In the genomic region with DNA sequence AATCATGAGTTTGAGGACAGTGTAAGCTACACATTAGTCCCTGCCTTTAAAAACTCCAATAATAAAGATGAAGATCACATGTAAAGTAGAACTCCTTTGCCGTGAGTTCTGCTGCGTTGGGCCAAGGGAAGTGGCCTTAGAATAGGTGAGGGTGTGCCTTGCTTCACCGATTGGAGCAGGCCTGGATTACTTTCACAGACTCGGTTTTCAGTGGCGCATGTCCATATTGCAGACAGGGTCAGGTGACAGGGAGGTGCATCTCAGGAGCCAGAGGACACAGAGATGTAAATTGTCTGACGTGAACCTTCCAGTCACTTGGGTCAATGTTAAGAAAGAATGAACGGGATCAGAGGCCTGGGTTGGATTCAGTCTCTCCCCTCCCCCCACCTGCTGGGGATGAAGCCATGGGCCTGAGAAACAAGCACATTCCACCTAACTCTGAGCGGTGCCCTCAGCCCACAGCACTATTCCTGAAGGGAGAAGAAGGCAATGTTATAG, we compare ENCODE assay signal across 14 mouse cellular contexts. TPM values are rescaled to one million over a fixed set of nuclear protein-coding genes. Genes with fewer than 3 reads are reported as not detected.
DNase-seq lines count a peak whose midpoint lies in the region; ATAC-seq and TF ChIP-seq lines count a peak whose summit lies in the region.
"Had no signal": no experiment of that assay in that cellular context is flagged by ENCODE, and none has a peak within 500 bp of the region (broad histone marks: within the 10 kb centered on the region; RNA-seq: fewer than 3 reads in every experiment).

No protein-coding gene starts in this region.

- no peaks in the 10 kb centered on the region for H3K36me3 ChIP-seq in forebrain, embryonic 15.5 days
- H3K36me3 ChIP-seq in forebrain, postnatal 0 days (ENCODE audit: insufficient read depth), result no peaks in the 10 kb centered on the region; the same call in 1 of the 2 replicates
- no peaks in the 10 kb centered on the region; the same call in 1 of the 2 replicates for H3K36me3 ChIP-seq in kidney, embryonic 14.5 days (ENCODE audit: control insufficient read depth, insufficient read depth, low read length)
- peaks cover 5% of the 10 kb centered on the region; the same call in 1 of the 2 replicates for H3K36me3 ChIP-seq in ES-Bruce4 (ENCODE audit: control insufficient read depth, insufficient read depth, low read length, poor library complexity, severe bottlenecking)

- TF ChIP-seq EP300 in ES-Bruce4 (IDR thresholded peaks at IDR 0.05; ENCODE audit: insufficient read depth, low read depth, low read length), result no peak

- peak overlapping the region; percentile 48 for H3K27ac ChIP-seq in forebrain, embryonic 15.5 days (replicated peaks)
- H3K27ac ChIP-seq in forebrain, postnatal 0 days (ENCODE audit: low read depth, low read length), result no peak overlapping the region
- no peak overlapping the region for H3K27ac ChIP-seq in kidney, embryonic 14.5 days (ENCODE audit: low read depth, low read length)
- H3K27ac ChIP-seq in ES-Bruce4 (ENCODE audit: insufficient read depth, low read length), result peak overlapping the region; percentile 63
- H3K27ac ChIP-seq: hindbrain, embryonic 14.5 days; limb, embryonic 15.5 days had no signal

- no peak for DNase-seq in forebrain, postnatal 0 days
- DNase-seq in kidney, postnatal 14 days, result no peak
- peak; percentile 84 for DNase-seq in ZHBTc4 (ENCODE audit: low read depth, low spot score)
- no peak for DNase-seq in left cerebral cortex, adult 18-20 months (ENCODE audit: low spot score in 2 of 2)
- DNase-seq: adrenal gland, adult 8-10 months; right cerebral cortex, adult 18-20 months; thymus, adult 2 months had no signal

- no peak overlapping the region for H3K4me3 ChIP-seq in forebrain, embryonic 15.5 days
- no peak overlapping the region for H3K4me3 ChIP-seq in forebrain, postnatal 0 days (ENCODE audit: low read depth, low read length)
- no peak overlapping the region for H3K4me3 ChIP-seq in kidney, embryonic 14.5 days (ENCODE audit: low read length)
- peak overlapping the region; percentile 5; the same call in 1 of the 2 replicates for H3K4me3 ChIP-seq in ES-Bruce4 (ENCODE audit: low read depth, low read length)
- H3K4me3 ChIP-seq: erythroblast, embryonic 14.5 days; heart, embryonic 13.5 days; limb, embryonic 15.5 days had no signal

- WGBS in forebrain, embryonic 15.5 days, result 54% methylated on average over 8 of the region's 8 CpGs
- 49% methylated on average over 8 of the region's 8 CpGs for WGBS in forebrain, postnatal 0 days
- 42% methylated on average over 8 of the region's 8 CpGs for WGBS in kidney, embryonic 14.5 days

- H3K9me3 ChIP-seq in forebrain, embryonic 15.5 days, result no peaks in the 10 kb centered on the region
- no peaks in the 10 kb centered on the region for H3K9me3 ChIP-seq in forebrain, postnatal 0 days (ENCODE audit: low read length)
- no peaks in the 10 kb centered on the region for H3K9me3 ChIP-seq in kidney, embryonic 14.5 days (ENCODE audit: control insufficient read depth, low read length)
- H3K9me3 ChIP-seq in ES-Bruce4 (replicated peaks; ENCODE audit: control insufficient read depth, insufficient read depth, low read length, poor library complexity, severe bottlenecking), result no peaks in the 10 kb centered on the region; the same call in 1 of the 2 replicates
- H3K9me3 ChIP-seq: heart, embryonic 13.5 days; limb, embryonic 15.5 days had no signal

- no peak for TF ChIP-seq CTCF in forebrain, postnatal 0 days (IDR thresholded peaks at IDR 0.05; ENCODE audit: low read depth)
- no peak for TF ChIP-seq CTCF in ES-Bruce4 (IDR thresholded peaks at IDR 0.05; ENCODE audit: low read depth, low read length)

- no peak overlapping the region for H3K4me2 ChIP-seq in forebrain, embryonic 15.5 days (replicated peaks)
- H3K4me2 ChIP-seq in forebrain, postnatal 0 days (ENCODE audit: low read depth), result no peak overlapping the region
- H3K4me2 ChIP-seq in kidney, embryonic 14.5 days (replicated peaks; ENCODE audit: low read depth, low read length), result no peak overlapping the region
- H3K4me2 ChIP-seq: heart, embryonic 13.5 days; hindbrain, embryonic 14.5 days; limb, embryonic 15.5 days had no signal

- no peaks in the 10 kb centered on the region for H3K27me3 ChIP-seq in forebrain, embryonic 15.5 days
- H3K27me3 ChIP-seq in forebrain, postnatal 0 days (ENCODE audit: insufficient read depth, low read length), result no peaks in the 10 kb centered on the region
- no peaks in the 10 kb centered on the region for H3K27me3 ChIP-seq in kidney, embryonic 14.5 days (ENCODE audit: control insufficient read depth, insufficient read depth, low read length)
- no peaks in the 10 kb centered on the region for H3K27me3 ChIP-seq in ES-Bruce4 (ENCODE audit: control insufficient read depth, insufficient read depth, low read length, poor library complexity, severe bottlenecking)
- H3K27me3 ChIP-seq: heart, embryonic 13.5 days; limb, embryonic 15.5 days had no signal

- no peak for ATAC-seq in forebrain, embryonic 15.5 days (replicated peaks)
- ATAC-seq in forebrain, postnatal 0 days, result no peak
- peak; percentile 40; the same call in 1 of the 2 replicates for ATAC-seq in kidney, embryonic 14.5 days (ENCODE audit: low FRiP score, low TSS enrichment)

- peaks cover 58% of the 10 kb centered on the region for H3K4me1 ChIP-seq in forebrain, embryonic 15.5 days
- peaks cover 16% of the 10 kb centered on the region for H3K4me1 ChIP-seq in forebrain, postnatal 0 days (ENCODE audit: insufficient read depth)
- peaks cover 13% of the 10 kb centered on the region; the same call in 1 of the 2 replicates for H3K4me1 ChIP-seq in kidney, embryonic 14.5 days (ENCODE audit: control insufficient read depth, insufficient read depth, low read length)
- peaks cover 10% of the 10 kb centered on the region for H3K4me1 ChIP-seq in ES-Bruce4 (ENCODE audit: control insufficient read depth, insufficient read depth, low read length)

- H3K9ac ChIP-seq in forebrain, embryonic 15.5 days (replicated peaks), result no peak overlapping the region
- no peak overlapping the region for H3K9ac ChIP-seq in forebrain, postnatal 0 days
- no peak overlapping the region for H3K9ac ChIP-seq in kidney, embryonic 14.5 days (ENCODE audit: low read depth, low read length)
- H3K9ac ChIP-seq in ES-Bruce4 (ENCODE audit: low read depth, poor library complexity, severe bottlenecking), result no peak overlapping the region
- H3K9ac ChIP-seq: heart, embryonic 13.5 days; hindbrain, embryonic 14.5 days; limb, embryonic 15.5 days had no signal

- TF ChIP-seq POLR2A in ES-Bruce4 (IDR thresholded peaks at IDR 0.05; ENCODE audit: insufficient read depth, low read length), result no peak

RNA-seq across cellular contexts. Expression of gene Enoph1, which starts 7.4 kb away (rescaled TPM):
- polyA plus RNA-seq in forebrain, embryonic 15.5 days (2015; fragmentation: Nextera tagmentation; extraction: Ambion mirVana), result 57.6 and 58.3 TPM in 2 replicates
- total RNA-seq in forebrain, postnatal 0 days (2014; rRNA removed), result 66.5 and 67.6 TPM in 2 replicates
- 49.7 and 58.6 TPM in 2 replicates for polyA plus RNA-seq in forebrain, postnatal 0 days (2015; fragmentation: Nextera tagmentation; extraction: Ambion mirVana)
- 42.6 and 51.8 TPM in 2 replicates for polyA plus RNA-seq in kidney, embryonic 14.5 days (2014; fragmentation: Nextera tagmentation; extraction: Ambion mirVana)
- polyA plus RNA-seq in ES-Bruce4 (2011; ENCODE audit: insufficient read depth, insufficient read length, low read depth, missing spikeins), result 43.4 and 50.6 TPM in 2 replicates
- total RNA-seq in left cerebral cortex, adult 18-20 months (2021), result 10 to 100 TPM; 50.5 to 56.6 TPM

RNA-seq across cellular contexts. Expression of gene Hnrnpdl, which starts 7.7 kb away (rescaled TPM):
- 256 and 258 TPM in 2 replicates for polyA plus RNA-seq in forebrain, embryonic 15.5 days (2015; fragmentation: Nextera tagmentation; extraction: Ambion mirVana)
- 176 and 207 TPM in 2 replicates for total RNA-seq in forebrain, postnatal 0 days (2014; rRNA removed)
- polyA plus RNA-seq in forebrain, postnatal 0 days (2015; fragmentation: Nextera tagmentation; extraction: Ambion mirVana), result 236 and 246 TPM in 2 replicates
- polyA plus RNA-seq in kidney, embryonic 14.5 days (2014; fragmentation: Nextera tagmentation; extraction: Ambion mirVana), result 205 and 217 TPM in 2 replicates
- 327 and 346 TPM in 2 replicates for polyA plus RNA-seq in ES-Bruce4 (2011; ENCODE audit: insufficient read depth, insufficient read length, low read depth, missing spikeins)
- total RNA-seq in left cerebral cortex, adult 18-20 months (2021), result 100 to 1,000 TPM; 144 to 182 TPM

Comparison
In these comparisons a context has a peak if more than half of its experiments do, and no peak if none do; other contexts are left out.
1. H3K27ac ChIP-seq: peak in forebrain, embryonic 15.5 days (single experiment) and ES-Bruce4 (single experiment); none in forebrain, postnatal 0 days (single experiment) and kidney, embryonic 14.5 days (single experiment).